Mouse (Mus musculus) liver, adult (tissue): Measurements from ENCODE around the gene Csrnp1.

Experiments used
- GATA4 ChIP-seq: IDR thresholded peaks from 2 replicates; pipeline ENCODE4 v1.6.1; 2014; ENCODE audit warnings: mild to moderate bottlenecking, low read length; ENCODE audit not compliant: insufficient replicate concordance

The Csrnp1 gene

GRCm38 (mm10) chr9:119948804-119949203, 35.7 kb downstream of the Csrnp1 start:
- TF ChIP-seq GATA4: no peak

GRCm38 (mm10) chr9:119945173-119945900, 39.1 kb downstream of the Csrnp1 start:
- no peak for TF ChIP-seq GATA4

- TF ChIP-seq GATA4: no peak
These were observed 41.1 kb downstream of the Csrnp1 start for GRCm38 (mm10) chr9:119943326-119943725.

GRCm38 (mm10) chr9:119941861-119942260, 42.6 kb downstream of the Csrnp1 start:
- TF ChIP-seq GATA4: no peak

GRCm38 (mm10) chr9:119941407-119941806, 43.1 kb downstream of the Csrnp1 start:
- no peak for TF ChIP-seq GATA4

GRCm38 (mm10) chr9:119939646-119940045, 44.8 kb downstream of the Csrnp1 start:
- no peak for TF ChIP-seq GATA4

- no peak for TF ChIP-seq GATA4
These were observed 46.0 kb downstream of the Csrnp1 start for GRCm38 (mm10) chr9:119938496-119938895.

- no peak for TF ChIP-seq GATA4
These were observed 47.3 kb downstream of the Csrnp1 start, which contains the start of the genes Gorasp1 and Ttc21a for GRCm38 (mm10) chr9:119937005-119937773. Gene Gorasp1 (minus strand): TSS chr9:119937565. Gene Ttc21a (plus strand): TSS chr9:119937606.

- no peak for TF ChIP-seq GATA4
These were observed 50.8 kb downstream of the Csrnp1 start for GRCm38 (mm10) chr9:119933675-119934074.

GRCm38 (mm10) chr9:119932358-119932757, 52.1 kb downstream of the Csrnp1 start:
- TF ChIP-seq GATA4: no peak

GRCm38 (mm10) chr9:119926497-119926896, 58.0 kb downstream of the Csrnp1 start:
- no peak for TF ChIP-seq GATA4

- no peak for TF ChIP-seq GATA4
These were observed 58.7 kb downstream of the Csrnp1 start for GRCm38 (mm10) chr9:119925729-119926128.

- no peak for TF ChIP-seq GATA4
These were observed 59.3 kb downstream of the Csrnp1 start for GRCm38 (mm10) chr9:119925120-119925657.

- TF ChIP-seq GATA4: no peak
These were observed 61.0 kb downstream of the Csrnp1 start for GRCm38 (mm10) chr9:119923462-119923861.
